Mouse (Mus musculus): ENCODE results near the gene Hspa1b. TPM values are rescaled to one million over a fixed set of nuclear protein-coding genes. Genes with fewer than 3 reads are reported as not detected.
"Not testable (repeated sequence)": the region's sequence is repeated elsewhere in the genome, so short reads cannot be mapped to it uniquely, and the experiment has no call there.

Hspa1b gene
- polyA plus RNA-seq, 1 experiment from 2014 or later, result 0.53 TPM

DNA sequence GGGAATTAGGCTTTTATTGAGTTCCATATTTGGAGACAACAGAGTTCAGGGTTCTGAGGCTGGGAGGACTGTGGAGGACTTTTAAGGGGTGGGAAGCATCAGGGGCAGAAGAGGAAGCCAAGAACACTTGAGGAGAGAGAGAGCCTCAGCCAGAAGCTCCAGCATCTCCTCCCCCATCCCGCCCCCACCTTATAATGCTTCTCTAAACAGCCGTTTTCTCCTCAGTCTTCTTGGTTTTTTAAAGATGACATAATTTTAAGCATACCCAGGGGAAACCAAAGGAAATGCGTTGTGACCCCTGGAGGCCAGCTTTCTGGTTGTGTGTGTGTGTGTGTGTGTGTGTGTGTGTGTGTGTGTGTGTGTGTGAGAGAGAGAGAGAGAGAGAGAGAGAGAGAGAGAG, 3.1 kb upstream of the Hspa1b start:
- Histone ChIP-seq H3K4me1 (peaks cover 20% of the 10 kb centered on the region), H3K27me3 (peaks cover 4% of the 10 kb centered on the region; the same call in 1 of the 2 replicates), H3K4me3 (no peak overlapping the region), H3K27ac (no peak overlapping the region), H3K9me3 (no peaks in the 10 kb centered on the region), H3K9ac (no peak overlapping the region), H3K4me2 (no peak overlapping the region), H3K36me3 (no peaks in the 10 kb centered on the region)
- WGBS, result 18% methylated on average over 3 of the region's 3 CpGs
- no peak for ATAC-seq (ENCODE audit: insufficient number of reproducible peaks, insufficient read depth, low FRiP score, low TSS enrichment, low read depth)

- H3K27me3 ChIP-seq, result peaks cover 9% of the 10 kb centered on the region; the same call in 1 of the 2 replicates
- peaks cover 20% of the 10 kb centered on the region for H3K4me1 ChIP-seq
- no peak overlapping the region for H3K4me2 ChIP-seq
- H3K9ac ChIP-seq, result no peak overlapping the region
- no peak overlapping the region for H3K4me3 ChIP-seq
- peak overlapping the region; percentile 97; the same call in 1 of the 2 replicates for H3K27ac ChIP-seq
- no peaks in the 10 kb centered on the region for H3K9me3 ChIP-seq
- no peaks in the 10 kb centered on the region for H3K36me3 ChIP-seq
- no peak for ATAC-seq (ENCODE audit: insufficient number of reproducible peaks, insufficient read depth, low FRiP score, low TSS enrichment, low read depth)
Observed at GRCm38 (mm10) chr17:34960702-34961493, 1.9 kb upstream of the Hspa1b start.

- Histone ChIP-seq H3K4me1 (peaks cover 14% of the 10 kb centered on the region), H3K9ac (peak overlapping the region; percentile 70), H3K4me2 (peak overlapping the region; percentile 65), H3K27me3 (peaks cover 11% of the 10 kb centered on the region), H3K4me3 (peak overlapping the region; percentile 56), H3K36me3 (no peaks in the 10 kb centered on the region), H3K27ac (peak overlapping the region; percentile 97), H3K9me3 (no peaks in the 10 kb centered on the region)
- ATAC-seq (ENCODE audit: insufficient number of reproducible peaks, insufficient read depth, low FRiP score, low TSS enrichment, low read depth), result no peak
- WGBS, result 9% methylated on average over 12 of the region's 12 CpGs
Observed at GRCm38 (mm10) chr17:34959881-34960515, 960 bp upstream of the Hspa1b start.

GRCm38 (mm10) chr17:34958734-34959129, 306 bp downstream of the Hspa1b start:
- ATAC-seq (ENCODE audit: insufficient number of reproducible peaks, insufficient read depth, low FRiP score, low TSS enrichment, low read depth), result 0 out of 2 replicates have a peak, but pooled peaks have one; percentile 7
- Histone ChIP-seq H3K4me3 (peak overlapping the region; percentile 56), H3K27me3 (peaks cover 11% of the 10 kb centered on the region), H3K4me1 (peaks cover 12% of the 10 kb centered on the region), H3K4me2 (peak overlapping the region; percentile 65)
- H3K36me3 ChIP-seq, H3K9ac ChIP-seq, H3K27ac ChIP-seq, H3K9me3 ChIP-seq: not testable (repeated sequence)
- WGBS, result under 1% methylated on average over 31 of the region's 47 CpGs

GRCm38 (mm10) chr17:34957966-34958365, 1.1 kb downstream of the Hspa1b start:
- peaks cover 12% of the 10 kb centered on the region for H3K4me1 ChIP-seq
- 0 out of 2 replicates have a peak overlapping the region, but pooled peaks have one; percentile 14 for H3K4me2 ChIP-seq
- not testable (repeated sequence) for H3K4me3 ChIP-seq; H3K27ac ChIP-seq; H3K9ac ChIP-seq; H3K27me3 ChIP-seq; H3K9me3 ChIP-seq; ATAC-seq (ENCODE audit: insufficient number of reproducible peaks, insufficient read depth, low FRiP score, low TSS enrichment, low read depth); H3K36me3 ChIP-seq
- WGBS, result 16% methylated on average over 22 of the region's 40 CpGs

GRCm38 (mm10) chr17:34957291-34957690, 1.7 kb downstream of the Hspa1b start:
- H3K9ac ChIP-seq; H3K4me2 ChIP-seq; H3K27ac ChIP-seq; H3K9me3 ChIP-seq; H3K36me3 ChIP-seq; H3K4me3 ChIP-seq; ATAC-seq (ENCODE audit: insufficient number of reproducible peaks, insufficient read depth, low FRiP score, low TSS enrichment, low read depth); H3K27me3 ChIP-seq: not testable (repeated sequence)
- 17% methylated on average over 36 of the region's 40 CpGs for WGBS
- peaks cover 12% of the 10 kb centered on the region for H3K4me1 ChIP-seq

DNA sequence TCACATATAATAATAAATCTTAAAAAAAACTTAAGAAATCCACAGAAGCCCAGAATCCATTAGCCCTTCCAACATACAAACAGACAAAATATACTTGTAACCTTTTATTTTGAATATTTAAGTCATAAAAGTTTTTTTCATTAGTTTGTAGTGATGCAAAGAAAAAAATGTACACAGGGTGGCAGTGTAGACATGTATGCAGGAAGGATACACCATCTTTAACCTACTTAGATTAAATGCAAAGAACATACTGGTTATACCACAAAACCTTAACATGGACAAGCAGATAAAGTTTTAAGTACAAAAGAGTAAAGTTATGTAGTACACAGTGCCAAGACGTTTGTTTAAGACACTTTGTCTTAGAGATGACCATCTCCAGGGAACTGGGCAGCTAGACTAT, 2.7 kb downstream of the Hspa1b start:
- H3K27ac ChIP-seq, result no peak overlapping the region
- H3K4me1 ChIP-seq, result peaks cover 7% of the 10 kb centered on the region
- no peaks in the 10 kb centered on the region for H3K9me3 ChIP-seq
- H3K4me3 ChIP-seq, result no peak overlapping the region
- H3K36me3 ChIP-seq, result no peaks in the 10 kb centered on the region
- H3K4me2 ChIP-seq, result no peak overlapping the region
- ATAC-seq (ENCODE audit: insufficient number of reproducible peaks, insufficient read depth, low FRiP score, low TSS enrichment, low read depth), result no peak
- WGBS, result 37% methylated on average over 1 of the region's 1 CpGs
- H3K9ac ChIP-seq, result no peak overlapping the region
- H3K27me3 ChIP-seq, result peaks cover 7% of the 10 kb centered on the region

- Histone ChIP-seq H3K4me1 (peaks cover 10% of the 10 kb centered on the region), H3K36me3 (peaks cover 4% of the 10 kb centered on the region), H3K4me3 (no peak overlapping the region), H3K27me3 (peaks cover 7% of the 10 kb centered on the region), H3K9me3 (no peaks in the 10 kb centered on the region), H3K9ac (no peak overlapping the region), H3K27ac (no peak overlapping the region), H3K4me2 (no peak overlapping the region)
- no peak for ATAC-seq (ENCODE audit: insufficient number of reproducible peaks, insufficient read depth, low FRiP score, low TSS enrichment, low read depth)
- 83% methylated on average over 3 of the region's 3 CpGs for WGBS
Observed at GRCm38 (mm10) chr17:34955884-34956283, 3.2 kb downstream of the Hspa1b start.

- WGBS, result 54% methylated on average over 4 of the region's 4 CpGs
- Histone ChIP-seq H3K27ac (no peak overlapping the region), H3K4me3 (no peak overlapping the region), H3K9ac (peak overlapping the region; percentile 44), H3K4me2 (no peak overlapping the region), H3K4me1 (peaks cover 11% of the 10 kb centered on the region), H3K36me3 (peaks cover 15% of the 10 kb centered on the region), H3K9me3 (no peaks in the 10 kb centered on the region), H3K27me3 (peaks cover 7% of the 10 kb centered on the region)
- no peak for ATAC-seq (ENCODE audit: insufficient number of reproducible peaks, insufficient read depth, low FRiP score, low TSS enrichment, low read depth)
Observed at GRCm38 (mm10) chr17:34954831-34955230, 4.2 kb downstream of the Hspa1b start.

- Histone ChIP-seq H3K9ac (no peak overlapping the region), H3K27me3 (peaks cover 7% of the 10 kb centered on the region), H3K4me1 (peaks cover 10% of the 10 kb centered on the region), H3K4me3 (no peak overlapping the region), H3K4me2 (no peak overlapping the region), H3K9me3 (no peaks in the 10 kb centered on the region), H3K36me3 (peaks cover 20% of the 10 kb centered on the region), H3K27ac (no peak overlapping the region)
- 82% methylated on average over 4 of the region's 4 CpGs for WGBS
- ATAC-seq (ENCODE audit: insufficient number of reproducible peaks, insufficient read depth, low FRiP score, low TSS enrichment, low read depth), result no peak
Observed at GRCm38 (mm10) chr17:34953904-34954303, 5.1 kb downstream of the Hspa1b start.

- Histone ChIP-seq H3K9ac (no peak overlapping the region), H3K36me3 (peaks cover 20% of the 10 kb centered on the region), H3K4me2 (peak overlapping the region; percentile 72), H3K4me3 (peak overlapping the region; percentile 94), H3K27ac (peak overlapping the region; percentile 94; the same call in 1 of the 2 replicates), H3K4me1 (peaks cover 10% of the 10 kb centered on the region), H3K27me3 (peaks cover 7% of the 10 kb centered on the region), H3K9me3 (no peaks in the 10 kb centered on the region)
- no peak for ATAC-seq (ENCODE audit: insufficient number of reproducible peaks, insufficient read depth, low FRiP score, low TSS enrichment, low read depth)
- 90% methylated on average over 3 of the region's 3 CpGs for WGBS
Observed at GRCm38 (mm10) chr17:34953258-34953657, 5.8 kb downstream of the Hspa1b start.

Data from embryonic facial prominence, embryonic 13.5 days (tissue).